Mouse (Mus musculus) limb, embryonic 10.5 days (tissue): ENCODE data around the gene Prm3. TPM values are rescaled to one million over a fixed set of nuclear protein-coding genes. Genes with fewer than 3 reads are reported as not detected.

ENCODE experiments used
- DNase-seq: peaks from one replicate; pipeline ENCODE4 v3.0.0-alpha.2; 2017; ENCODE audit warnings: low spot score
- H3K27ac ChIP-seq: fragments of 300-500 bp; sonication (generic); 2 replicates; pipeline ENCODE4 v1.5.1; 2016; ENCODE audit warnings: mild to moderate bottlenecking
- H3K27me3 ChIP-seq: fragments of 300-500 bp; sonication (generic); 2 replicates; pipeline ENCODE4 v1.6.1; 2016; ENCODE audit warnings: low read depth, mild to moderate bottlenecking; ENCODE audit not compliant: poor library complexity, severe bottlenecking
- H3K36me3 ChIP-seq: fragments of 300-500 bp; sonication (generic); 2 replicates; pipeline ENCODE4 v1.6.1; 2016; ENCODE audit warnings: mild to moderate bottlenecking, moderate library complexity
- H3K4me1 ChIP-seq: fragments of 300-500 bp; sonication (generic); 2 replicates; pipeline ENCODE4 v1.6.1; 2016
- H3K4me3 ChIP-seq: fragments of 300-500 bp; sonication (generic); 2 replicates; pipeline ENCODE4 v1.5.1; 2016; ENCODE audit warnings: mild to moderate bottlenecking, moderate library complexity
- H3K9me3 ChIP-seq: fragments of 300-500 bp; sonication (generic); replicated peaks from 2 replicates; pipeline ENCODE4 v1.6.1; 2016; ENCODE audit warnings: mild to moderate bottlenecking
- WGBS: fragments of 180-500 bp; shearing (Covaris S2); methylation state at CpG from one replicate; pipeline ENCODE4 v1.1.7; 2016; 5-methylcytosine and 5-hydroxymethylcytosine counted together
- polyA plus RNA-seq: library from polyadenylated mRNA; unstranded; fragments of >200 nt; fragmentation: Nextera tagmentation; extraction: Ambion mirVana; gene quantifications from 2 replicates; pipeline ENCODE4 v1.2.1, GENCODE M21; 2016

The Prm3 gene
- polyA plus RNA-seq, 1 experiment from 2014 or later, result not detected

GRCm38 (mm10) chr16:10787548-10788058, 3.1 kb downstream of the Prm3 start:
- no peak overlapping the region for H3K4me3 ChIP-seq
- H3K27ac ChIP-seq, result no peak overlapping the region
- 81% methylated on average over 7 of the region's 7 CpGs for WGBS
- no peaks in the 10 kb centered on the region for H3K36me3 ChIP-seq
- H3K4me1 ChIP-seq, result peaks cover 53% of the 10 kb centered on the region
- H3K27me3 ChIP-seq, result peaks cover 13% of the 10 kb centered on the region
- H3K9me3 ChIP-seq, result no peaks in the 10 kb centered on the region
- no peak for DNase-seq

- Histone ChIP-seq H3K36me3 (no peaks in the 10 kb centered on the region), H3K9me3 (no peaks in the 10 kb centered on the region), H3K4me3 (no peak overlapping the region), H3K27ac (peak overlapping the region; percentile 94; the same call in 1 of the 2 replicates), H3K4me1 (peaks cover 60% of the 10 kb centered on the region), H3K27me3 (peaks cover 13% of the 10 kb centered on the region)
- no peak for DNase-seq
- WGBS, result 55% methylated on average over 4 of the region's 4 CpGs
Observed at GRCm38 (mm10) chr16:10786782-10787547, 3.7 kb downstream of the Prm3 start.

GRCm38 (mm10) chr16:10786288-10786687, 4.4 kb downstream of the Prm3 start:
- peak overlapping the region; percentile 94 for H3K27ac ChIP-seq
- WGBS, result 3% methylated on average over 9 of the region's 9 CpGs
- H3K27me3 ChIP-seq, result peaks cover 13% of the 10 kb centered on the region
- H3K4me1 ChIP-seq, result peaks cover 66% of the 10 kb centered on the region
- H3K4me3 ChIP-seq, result peak overlapping the region; percentile 75
- no peaks in the 10 kb centered on the region for H3K36me3 ChIP-seq
- H3K9me3 ChIP-seq, result no peaks in the 10 kb centered on the region
- DNase-seq, result peak; percentile 86

- H3K4me1 ChIP-seq, result peaks cover 71% of the 10 kb centered on the region
Observed at GRCm38 (mm10) chr16:10785371-10786231, 5.1 kb downstream of the Prm3 start, which contains the start of gene Socs1. Gene Socs1, minus strand, starts transcription at chr16:10785536.

GRCm38 (mm10) chr16:10784793-10785370, 5.8 kb downstream of the Prm3 start:
- Histone ChIP-seq H3K4me3 (peak overlapping the region; percentile 75), H3K27me3 (peaks cover 13% of the 10 kb centered on the region), H3K9me3 (no peaks in the 10 kb centered on the region), H3K4me1 (peaks cover 77% of the 10 kb centered on the region), H3K36me3 (no peaks in the 10 kb centered on the region), H3K27ac (peak overlapping the region; percentile 94)
- DNase-seq, result peak; percentile 98
- under 1% methylated on average over 38 of the region's 55 CpGs for WGBS

More at GRCm38 (mm10) chr16:10785371-10786231, 5.1 kb downstream of the Prm3 start, which contains the start of gene Socs1:
- Histone ChIP-seq H3K27me3 (peaks cover 13% of the 10 kb centered on the region), H3K27ac (peak within 1 kb of the TSS; percentile 94), H3K36me3 (no peaks in the 10 kb centered on the region), H3K4me3 (peak within 1 kb of the TSS; percentile 75), H3K9me3 (no peaks in the 10 kb centered on the region)
- under 1% methylated on average over 59 of the region's 59 CpGs for whole genome bisulfite sequencing
- DNase-seq, result peak; percentile 92

- peaks cover 77% of the 10 kb centered on the region for H3K4me1 ChIP-seq
- peak overlapping the region; percentile 94 for H3K27ac ChIP-seq
- WGBS, result 4% methylated on average over 81 of the region's 81 CpGs
- peaks cover 13% of the 10 kb centered on the region for H3K27me3 ChIP-seq
- DNase-seq, result peak; percentile 63
- H3K36me3 ChIP-seq, result no peaks in the 10 kb centered on the region
- no peaks in the 10 kb centered on the region for H3K9me3 ChIP-seq
- peak overlapping the region; percentile 75 for H3K4me3 ChIP-seq
Observed at GRCm38 (mm10) chr16:10783883-10784792, 6.6 kb downstream of the Prm3 start.

GRCm38 (mm10) chr16:10783451-10783850, 7.3 kb downstream of the Prm3 start:
- DNase-seq, result no peak
- Histone ChIP-seq H3K27ac (no peak overlapping the region), H3K4me3 (peak overlapping the region; percentile 75; the same call in 1 of the 2 replicates), H3K9me3 (no peaks in the 10 kb centered on the region), H3K27me3 (peaks cover 13% of the 10 kb centered on the region), H3K36me3 (no peaks in the 10 kb centered on the region), H3K4me1 (peaks cover 70% of the 10 kb centered on the region)
- WGBS, result 61% methylated on average over 8 of the region's 8 CpGs

- DNase-seq, result no peak
- WGBS, result 52% methylated on average over 1 of the region's 1 CpGs
- peaks cover 67% of the 10 kb centered on the region for H3K4me1 ChIP-seq
Observed at GRCm38 (mm10) chr16:10783152-10783434, 7.6 kb downstream of the Prm3 start.

GRCm38 (mm10) chr16:10782377-10783151, 8.2 kb downstream of the Prm3 start:
- no peaks in the 10 kb centered on the region for H3K9me3 ChIP-seq
- peaks cover 69% of the 10 kb centered on the region for H3K4me1 ChIP-seq
- H3K27me3 ChIP-seq, result peaks cover 13% of the 10 kb centered on the region
- no peak for DNase-seq
- no peak overlapping the region for H3K4me3 ChIP-seq
- peak overlapping the region; percentile 42 for H3K27ac ChIP-seq
- no peaks in the 10 kb centered on the region for H3K36me3 ChIP-seq
- 46% methylated on average over 6 of the region's 6 CpGs for WGBS

More at GRCm38 (mm10) chr16:10783152-10783434, 7.6 kb downstream of the Prm3 start:
- no peak overlapping the region for H3K27ac ChIP-seq
- H3K9me3 ChIP-seq, result no peaks in the 10 kb centered on the region
- no peaks in the 10 kb centered on the region for H3K36me3 ChIP-seq
- peaks cover 13% of the 10 kb centered on the region for H3K27me3 ChIP-seq
- no peak overlapping the region for H3K4me3 ChIP-seq

GRCm38 (mm10) chr16:10781862-10782371, 8.8 kb downstream of the Prm3 start:
- Histone ChIP-seq H3K4me1 (peaks cover 65% of the 10 kb centered on the region), H3K27me3 (peaks cover 13% of the 10 kb centered on the region), H3K9me3 (no peaks in the 10 kb centered on the region), H3K36me3 (no peaks in the 10 kb centered on the region), H3K27ac (peak overlapping the region; percentile 42), H3K4me3 (no peak overlapping the region)
- 49% methylated on average over 9 of the region's 9 CpGs for WGBS
- DNase-seq, result no peak

- Histone ChIP-seq H3K36me3 (no peaks in the 10 kb centered on the region), H3K9me3 (no peaks in the 10 kb centered on the region), H3K4me1 (peaks cover 53% of the 10 kb centered on the region), H3K27me3 (peaks cover 13% of the 10 kb centered on the region), H3K4me3 (no peak overlapping the region), H3K27ac (peak overlapping the region; percentile 50)
- 83% methylated on average over 5 of the region's 5 CpGs for WGBS
- no peak for DNase-seq
Observed at GRCm38 (mm10) chr16:10780631-10781120, 10.0 kb downstream of the Prm3 start.
